Mouse (Mus musculus) erythroblast, embryonic 14.5 days (primary cell): ENCODE measurements around the gene Bcl2. TPM values are rescaled to one million over a fixed set of nuclear protein-coding genes. Genes with fewer than 3 reads are reported as not detected.

Source experiments
- H3K27me3 ChIP-seq: 2 replicates; pipeline ENCODE4 v1.6.1; 2012; ENCODE audit warnings: inconsistent platforms; ENCODE audit not compliant: control insufficient read depth
- H3K36me3 ChIP-seq: 2 replicates; pipeline ENCODE4 v1.6.1; 2012; ENCODE audit warnings: mild to moderate bottlenecking, inconsistent platforms; ENCODE audit not compliant: control insufficient read depth
- H3K4me1 ChIP-seq: 2 replicates; pipeline ENCODE4 v1.6.1; 2012; ENCODE audit warnings: inconsistent platforms; ENCODE audit not compliant: control insufficient read depth
- H3K4me3 ChIP-seq: replicated peaks from 2 replicates; pipeline ENCODE3; 2012; ENCODE audit warnings: moderate library complexity, mild to moderate bottlenecking, inconsistent platforms
- H3K9me3 ChIP-seq: 2 replicates; pipeline ENCODE4 v1.6.1; 2012; ENCODE audit warnings: low read length, inconsistent platforms, mixed read lengths; ENCODE audit not compliant: control insufficient read depth
- GATA1 ChIP-seq: IDR thresholded peaks from 2 replicates; pipeline ENCODE4 v1.6.1; 2012; ENCODE audit warnings: low read length, inconsistent platforms, mixed read lengths
- TAL1 ChIP-seq: IDR thresholded peaks from 3 replicates; pipeline ENCODE4 v1.6.1; 2012; ENCODE audit warnings: low read length, inconsistent platforms, mixed read lengths
- polyA plus RNA-seq: library from polyadenylated mRNA; stranded (reverse); fragments of >175 nt; gene quantifications from 2 replicates; pipeline ENCODE4 v1.2.3, GENCODE M21; 2012

Bcl2 gene
- polyA plus RNA-seq, 1 experiment = not detected

DNA sequence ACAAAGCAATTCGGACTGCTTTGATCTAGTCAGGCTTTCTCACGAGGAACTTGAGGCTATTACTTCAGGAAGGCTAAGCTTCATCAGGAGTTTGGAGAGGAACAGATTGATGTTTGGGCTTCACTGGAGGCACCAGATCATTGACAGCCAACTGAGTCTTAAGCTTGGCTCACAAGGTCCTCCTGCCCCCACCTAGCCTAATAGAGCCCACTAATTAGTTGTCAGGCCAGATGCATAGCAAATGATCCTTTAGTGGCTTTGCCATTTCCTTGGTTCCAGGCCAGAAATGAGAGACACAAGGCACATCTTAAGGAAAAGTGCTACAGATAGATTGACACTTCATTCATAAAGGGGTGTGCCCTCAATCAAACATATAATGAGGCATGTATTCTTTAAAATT lies 216.1 kb downstream of the Bcl2 start:
- Histone ChIP-seq H3K9me3 (no peaks in the 10 kb centered on the region), H3K4me1 (no peaks in the 10 kb centered on the region), H3K36me3 (no peaks in the 10 kb centered on the region), H3K4me3 (no peak overlapping the region), H3K27me3 (no peaks in the 10 kb centered on the region)
- no peak for TF ChIP-seq TAL1
- no peak for TF ChIP-seq GATA1

Other genes starting within 250 kb of the Bcl2 start
- gene Kdsr, start 45.5 kb upstream of the Bcl2 start, polyA plus RNA-seq = 0.02 and 0.13 TPM in 2 replicates
- gene Vps4b, start 82.5 kb upstream of the Bcl2 start, polyA plus RNA-seq = 0.37 and 0.44 TPM in 2 replicates
- not detected in 2 replicates for gene Serpinb5, start 146.9 kb upstream of the Bcl2 start, polyA plus RNA-seq
- 0.04 TPM in 1 of 2 replicates, not detected in the other for gene Serpinb12, start 220.2 kb upstream of the Bcl2 start, polyA plus RNA-seq